8 mouse cellular contexts compared by ENCODE assay signal in the genomic region with DNA sequence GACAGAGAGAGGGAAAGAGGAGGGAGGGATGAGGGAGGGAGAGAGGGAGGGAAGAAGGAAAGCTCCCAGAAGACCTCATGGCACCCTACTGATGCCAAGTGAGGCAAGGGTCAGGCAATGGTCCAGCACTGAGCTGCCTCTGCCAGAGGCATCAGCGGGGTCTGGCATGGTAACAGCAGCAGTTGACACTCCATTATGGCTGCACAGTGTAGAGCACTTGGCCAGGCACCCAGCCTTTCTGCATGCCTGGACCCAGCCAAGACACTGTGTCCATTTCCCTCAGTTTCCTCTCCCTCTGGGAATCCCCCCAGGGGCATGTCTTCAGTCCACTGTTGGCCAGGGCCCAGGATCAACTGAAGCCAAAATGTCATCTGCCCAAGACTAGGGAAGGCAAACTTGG. TPM values are rescaled to one million over a fixed set of nuclear protein-coding genes. Genes with fewer than 3 reads are reported as not detected.
DNase-seq lines count a peak whose midpoint lies in the region; ATAC-seq and TF ChIP-seq lines count a peak whose summit lies in the region.

No protein-coding gene starts in this region.

- no peak overlapping the region for H3K4me3 ChIP-seq in forebrain, postnatal 0 days (ENCODE audit: low read depth, low read length)
- H3K4me3 ChIP-seq in forebrain, embryonic 16.5 days (replicated peaks; ENCODE audit: low read length) = no peak overlapping the region
- no peak overlapping the region for H3K4me3 ChIP-seq in limb, embryonic 10.5 days

- DNase-seq in forebrain, postnatal 0 days = peak; percentile 75
- DNase-seq in brain, embryonic 14.5 days (ENCODE audit: low read depth) = peak; percentile 39
- peak; percentile 75 to 80 for DNase-seq in gastrocnemius, postnatal 36 days
- peak; percentile 29 to 62 for DNase-seq in layer of hippocampus, postnatal 25 days (ENCODE audit: extremely low spot score in 1 of 2, low spot score in 1 of 2)
- DNase-seq in right cerebral cortex, adult 2 months (ENCODE audit: low spot score in 2 of 2) = peak; percentile 56 to 68
- DNase-seq in limb, embryonic 10.5 days (ENCODE audit: low spot score) = no peak
- DNase-seq in c-Kit-positive CD71-positive TER-119-positive erythroid progenitor cells, embryonic 14.5 days (ENCODE audit: low spot score) = no peak

- H3K9ac ChIP-seq in forebrain, postnatal 0 days = no peak overlapping the region
- H3K9ac ChIP-seq in forebrain, embryonic 16.5 days (replicated peaks; ENCODE audit: low read depth, low read length) = no peak overlapping the region

- H3K27me3 ChIP-seq in forebrain, postnatal 0 days (ENCODE audit: insufficient read depth, low read length) = no peaks in the 10 kb centered on the region
- no peaks in the 10 kb centered on the region for H3K27me3 ChIP-seq in forebrain, embryonic 16.5 days (replicated peaks; ENCODE audit: control insufficient read depth, insufficient read depth, low read length)
- H3K27me3 ChIP-seq in limb, embryonic 10.5 days (ENCODE audit: low read depth, poor library complexity, severe bottlenecking) = no peaks in the 10 kb centered on the region

- H3K4me2 ChIP-seq in forebrain, postnatal 0 days (ENCODE audit: low read depth) = no peak overlapping the region
- no peak overlapping the region for H3K4me2 ChIP-seq in forebrain, embryonic 16.5 days (ENCODE audit: low read length)

- TF ChIP-seq CTCF in forebrain, postnatal 0 days (IDR thresholded peaks at IDR 0.05; ENCODE audit: low read depth) = no peak
- no peak for TF ChIP-seq CTCF in brain, embryonic 14.5 days (IDR thresholded peaks at IDR 0.05; ENCODE audit: borderline replicate concordance, extremely low read depth, insufficient read depth, insufficient read length)

- TF ChIP-seq POLR2A in brain, embryonic 14.5 days (IDR thresholded peaks at IDR 0.05; ENCODE audit: borderline replicate concordance, extremely low read depth, insufficient read depth, insufficient read length, poor library complexity, severe bottlenecking) = no peak

- intact Hi-C loops in gastrocnemius, postnatal 36 days (cut with DNase I) = no loop called here

- no peak for ATAC-seq in forebrain, postnatal 0 days
- ATAC-seq in forebrain, embryonic 16.5 days = no peak

- peaks cover 5% of the 10 kb centered on the region; the same call in 1 of the 2 replicates for H3K36me3 ChIP-seq in forebrain, postnatal 0 days (ENCODE audit: insufficient read depth)
- H3K36me3 ChIP-seq in forebrain, embryonic 16.5 days (ENCODE audit: control insufficient read depth, insufficient read depth) = peaks cover 3% of the 10 kb centered on the region
- no peaks in the 10 kb centered on the region for H3K36me3 ChIP-seq in limb, embryonic 10.5 days

- no peaks in the 10 kb centered on the region for H3K9me3 ChIP-seq in forebrain, postnatal 0 days (ENCODE audit: low read length)
- no peaks in the 10 kb centered on the region for H3K9me3 ChIP-seq in forebrain, embryonic 16.5 days (ENCODE audit: control insufficient read depth, low read length)
- no peaks in the 10 kb centered on the region for H3K9me3 ChIP-seq in limb, embryonic 10.5 days (replicated peaks)

- no peak overlapping the region for H3K27ac ChIP-seq in forebrain, postnatal 0 days (ENCODE audit: low read depth, low read length)
- H3K27ac ChIP-seq in forebrain, embryonic 16.5 days (ENCODE audit: low read length) = no peak overlapping the region
- H3K27ac ChIP-seq in limb, embryonic 10.5 days = no peak overlapping the region

- 0 out of 2 replicates have a peak, but pooled peaks cover 4% of the 10 kb centered on the region for H3K4me1 ChIP-seq in forebrain, postnatal 0 days (ENCODE audit: insufficient read depth)
- H3K4me1 ChIP-seq in forebrain, embryonic 16.5 days (replicated peaks; ENCODE audit: control insufficient read depth, insufficient read depth, low read length) = peaks cover 10% of the 10 kb centered on the region
- H3K4me1 ChIP-seq in limb, embryonic 10.5 days = peaks cover 26% of the 10 kb centered on the region

- WGBS in forebrain, postnatal 0 days = 54% methylated on average over 1 of the region's 1 CpGs
- 47% methylated on average over 1 of the region's 1 CpGs for WGBS in forebrain, embryonic 16.5 days
- 58% methylated on average over 1 of the region's 1 CpGs for WGBS in limb, embryonic 10.5 days

RNA-seq across cellular contexts. Expression of a gene that starts 4.5 kb away (rescaled TPM):
- total RNA-seq in forebrain, postnatal 0 days (2014; rRNA removed) = 11.7 and 12.0 TPM in 2 replicates
- polyA plus RNA-seq in forebrain, postnatal 0 days (2015; fragmentation: Nextera tagmentation; extraction: Ambion mirVana) = 4.6 and 6.2 TPM in 2 replicates
- polyA plus RNA-seq in forebrain, embryonic 16.5 days (2015; fragmentation: Nextera tagmentation; extraction: Ambion mirVana) = 4.0 and 7.2 TPM in 2 replicates
- 26.2 and 26.8 TPM in 2 replicates for polyA plus RNA-seq in brain, embryonic 14.5 days (2012; rRNA removed)
- 10 to 100 TPM; 28.0 to 40.6 TPM for total RNA-seq in gastrocnemius, postnatal 36 days (2021)
- 10 to 100 TPM; 34.9 to 42.0 TPM for total RNA-seq in layer of hippocampus, postnatal 25 days (2021)
- polyA plus RNA-seq in limb, embryonic 10.5 days (2016; fragmentation: Nextera tagmentation; extraction: Ambion mirVana) = 2.8 and 3.6 TPM in 2 replicates

RNA-seq across cellular contexts. Expression of a gene that starts 17.5 kb away (rescaled TPM):
- total RNA-seq in forebrain, postnatal 0 days (2014; rRNA removed) = 119 and 129 TPM in 2 replicates
- 50.9 and 65.0 TPM in 2 replicates for polyA plus RNA-seq in forebrain, postnatal 0 days (2015; fragmentation: Nextera tagmentation; extraction: Ambion mirVana)
- polyA plus RNA-seq in forebrain, embryonic 16.5 days (2015; fragmentation: Nextera tagmentation; extraction: Ambion mirVana) = 87.6 and 104 TPM in 2 replicates
- 149 and 191 TPM in 2 replicates for polyA plus RNA-seq in brain, embryonic 14.5 days (2012; rRNA removed)
- total RNA-seq in gastrocnemius, postnatal 36 days (2021) = 10 to 100 TPM; 34.8 to 46.2 TPM
- 100 to 1,000 TPM; 107 to 133 TPM for total RNA-seq in layer of hippocampus, postnatal 25 days (2021)
- 39.7 and 51.4 TPM in 2 replicates for polyA plus RNA-seq in limb, embryonic 10.5 days (2016; fragmentation: Nextera tagmentation; extraction: Ambion mirVana)

RNA-seq across cellular contexts. Expression of a gene that starts 17.7 kb away (rescaled TPM):
- 108 and 136 TPM in 2 replicates for total RNA-seq in forebrain, postnatal 0 days (2014; rRNA removed)
- 119 and 122 TPM in 2 replicates for polyA plus RNA-seq in forebrain, postnatal 0 days (2015; fragmentation: Nextera tagmentation; extraction: Ambion mirVana)
- 101 and 109 TPM in 2 replicates for polyA plus RNA-seq in forebrain, embryonic 16.5 days (2015; fragmentation: Nextera tagmentation; extraction: Ambion mirVana)
- polyA plus RNA-seq in brain, embryonic 14.5 days (2012; rRNA removed) = 96.9 and 115 TPM in 2 replicates
- total RNA-seq in gastrocnemius, postnatal 36 days (2021) = 1 to 10 TPM; 6.8 to 7.3 TPM
- 10 to 100 TPM; 43.4 to 49.4 TPM for total RNA-seq in layer of hippocampus, postnatal 25 days (2021)
- polyA plus RNA-seq in limb, embryonic 10.5 days (2016; fragmentation: Nextera tagmentation; extraction: Ambion mirVana) = 26.8 and 27.6 TPM in 2 replicates

RNA-seq across cellular contexts. Expression of a gene that starts 44.4 kb away (rescaled TPM):
- 60.7 and 74.9 TPM in 2 replicates for total RNA-seq in forebrain, postnatal 0 days (2014; rRNA removed)
- polyA plus RNA-seq in forebrain, postnatal 0 days (2015; fragmentation: Nextera tagmentation; extraction: Ambion mirVana) = 43.3 and 52.7 TPM in 2 replicates
- 58.4 and 67.7 TPM in 2 replicates for polyA plus RNA-seq in forebrain, embryonic 16.5 days (2015; fragmentation: Nextera tagmentation; extraction: Ambion mirVana)
- polyA plus RNA-seq in brain, embryonic 14.5 days (2012; rRNA removed) = 95.9 and 171 TPM in 2 replicates
- total RNA-seq in gastrocnemius, postnatal 36 days (2021) = 10 to 100 TPM; 75.3 to 75.9 TPM
- 10 to 100 TPM; 48.7 to 59.9 TPM for total RNA-seq in layer of hippocampus, postnatal 25 days (2021)
- polyA plus RNA-seq in limb, embryonic 10.5 days (2016; fragmentation: Nextera tagmentation; extraction: Ambion mirVana) = 79.8 and 85.0 TPM in 2 replicates

Comparison
In these comparisons a context has a peak if more than half of its experiments do, and no peak if none do; other contexts are left out.
1. DNase-seq: peak in forebrain, postnatal 0 days (single experiment), brain, embryonic 14.5 days (single experiment), gastrocnemius, postnatal 36 days (2 of 2), layer of hippocampus, postnatal 25 days (2 of 2) and right cerebral cortex, adult 2 months (2 of 2); none in limb, embryonic 10.5 days (single experiment) and c-Kit-positive CD71-positive TER-119-positive erythroid progenitor cells, embryonic 14.5 days (single experiment).